Mouse (Mus musculus): ENCODE measurements at regions not wholly inside any gene's neighbourhood (a gene's known extent, or its start where the extent isn't known, plus 50 kb on each side); places are given as distances from the start of the nearest gene placed in this dataset.

- no peak for TF ChIP-seq REST (IDR thresholded peaks at IDR 0.05; ENCODE audit: insufficient read depth, insufficient read length)
- TF ChIP-seq POLR2A (IDR thresholded peaks at IDR 0.05; ENCODE audit: insufficient read length, low read depth), result no peak
- TF ChIP-seq MYOD1 (IDR thresholded peaks at IDR 0.05; ENCODE audit: control insufficient read depth in 1 of 3, insufficient read length in 2 of 3, low read depth in 2 of 3), result no peak
- no peak for TF ChIP-seq E2F4 (IDR thresholded peaks at IDR 0.05; ENCODE audit: insufficient read depth)
- no peak for TF ChIP-seq USF1 (IDR thresholded peaks at IDR 0.05; ENCODE audit: low read depth)
Measured at GRCm38 (mm10) chr8:103940958-103941532, 160.4 kb upstream of the Cdh5 start.

Measured in myocyte (in vitro differentiated cells).